Mouse (Mus musculus) stomach, postnatal 0 days (tissue): Measurements from ENCODE around the gene Txnrd1.

Source experiments
- CTCF ChIP-seq: IDR thresholded peaks from 2 replicates; pipeline ENCODE4 v1.5.1; 2016; ENCODE audit warnings: antibody characterized with exemption, low read depth, mild to moderate bottlenecking, moderate library complexity
- EP300 ChIP-seq: optimal IDR thresholded peaks from 2 replicates; pipeline ENCODE3; 2016; ENCODE audit warnings: antibody characterized with exemption

GRCm38 (mm10) chr10:82891427-82891826 is 57.7 kb downstream of the Txnrd1 start:
- TF ChIP-seq CTCF (no peak), EP300 (no peak)
